8 mouse cellular contexts compared by ENCODE assay signal in genomic region chr16:20140772-20141531, GRCm38 (mm10). TPM values are rescaled to one million over a fixed set of nuclear protein-coding genes. Genes with fewer than 3 reads are reported as not detected.
DNase-seq lines count a peak whose midpoint lies in the region; ATAC-seq and TF ChIP-seq lines count a peak whose summit lies in the region.

Gene Yeats2 (plus strand): TSS chr16:20141063.

- TF ChIP-seq POLR2A in bone marrow, adult 2 months (IDR thresholded peaks at IDR 0.05; ENCODE audit: borderline replicate concordance, control insufficient read depth, low read depth, low read length): peak; percentile 48; the same call in 1 of the 2 replicates

- H3K27me3 ChIP-seq in embryonic facial prominence, embryonic 15.5 days: no peaks in the 10 kb centered on the region
- no peaks in the 10 kb centered on the region for H3K27me3 ChIP-seq in kidney, embryonic 14.5 days (ENCODE audit: control insufficient read depth, insufficient read depth, low read length)
- H3K27me3 ChIP-seq in limb, embryonic 15.5 days: no peaks in the 10 kb centered on the region

- peak within 1 kb of the TSS; percentile 91 for H3K9ac ChIP-seq in embryonic facial prominence, embryonic 15.5 days
- H3K9ac ChIP-seq in kidney, embryonic 14.5 days (ENCODE audit: low read depth, low read length): peak within 1 kb of the TSS; percentile 88
- H3K9ac ChIP-seq in limb, embryonic 15.5 days: peak within 1 kb of the TSS; percentile 82

- H3K4me3 ChIP-seq in bone marrow, adult 2 months (replicated peaks; ENCODE audit: control insufficient read depth, low read depth, low read length): peak within 1 kb of the TSS; percentile 95
- peak within 1 kb of the TSS; percentile 81 for H3K4me3 ChIP-seq in embryonic facial prominence, embryonic 15.5 days (replicated peaks)
- H3K4me3 ChIP-seq in kidney, embryonic 14.5 days (ENCODE audit: low read length): peak within 1 kb of the TSS; percentile 77
- H3K4me3 ChIP-seq in limb, embryonic 15.5 days: peak within 1 kb of the TSS; percentile 83

- no peak for TF ChIP-seq CTCF in bone marrow, adult 2 months (IDR thresholded peaks at IDR 0.05; ENCODE audit: control insufficient read depth, insufficient read depth, low read length)

- peaks cover 1% of the 10 kb centered on the region; the same call in 1 of the 2 replicates for H3K4me1 ChIP-seq in bone marrow, adult 2 months (ENCODE audit: control insufficient read depth, insufficient read depth, low read length)
- H3K4me1 ChIP-seq in embryonic facial prominence, embryonic 15.5 days: peaks cover 15% of the 10 kb centered on the region
- H3K4me1 ChIP-seq in kidney, embryonic 14.5 days (ENCODE audit: control insufficient read depth, insufficient read depth, low read length): peaks cover 13% of the 10 kb centered on the region; the same call in 1 of the 2 replicates
- H3K4me1 ChIP-seq in limb, embryonic 15.5 days: peaks cover 10% of the 10 kb centered on the region

- DNase-seq in 416B (ENCODE audit: low read depth): peak; percentile 77
- peak; percentile 83 to 86 for DNase-seq in heart, adult 9 months (ENCODE audit: low spot score in 2 of 2)
- DNase-seq in monocyte, adult 2 months (ENCODE audit: low read depth in 1 of 2, low spot score in 2 of 2): peak; percentile 33 to 66
- DNase-seq in spleen, postnatal 36 days (ENCODE audit: low spot score in 2 of 2): peak; percentile 80 to 82

- WGBS in bone marrow, adult 2 months: under 1% methylated on average over 92 of the region's 92 CpGs
- WGBS in embryonic facial prominence, embryonic 15.5 days: under 1% methylated on average over 86 of the region's 92 CpGs
- under 1% methylated on average over 84 of the region's 92 CpGs for WGBS in kidney, embryonic 14.5 days
- under 1% methylated on average over 92 of the region's 92 CpGs for WGBS in limb, embryonic 15.5 days

- peak within 1 kb of the TSS; percentile 59 for H3K4me2 ChIP-seq in embryonic facial prominence, embryonic 15.5 days (replicated peaks)
- peak within 1 kb of the TSS; percentile 58 for H3K4me2 ChIP-seq in kidney, embryonic 14.5 days (replicated peaks; ENCODE audit: low read depth, low read length)
- peak within 1 kb of the TSS; percentile 55 for H3K4me2 ChIP-seq in limb, embryonic 15.5 days

- no peaks in the 10 kb centered on the region for H3K9me3 ChIP-seq in embryonic facial prominence, embryonic 15.5 days (replicated peaks)
- H3K9me3 ChIP-seq in kidney, embryonic 14.5 days (ENCODE audit: control insufficient read depth, low read length): no peaks in the 10 kb centered on the region
- no peaks in the 10 kb centered on the region for H3K9me3 ChIP-seq in limb, embryonic 15.5 days

- no peaks in the 10 kb centered on the region for H3K36me3 ChIP-seq in embryonic facial prominence, embryonic 15.5 days
- H3K36me3 ChIP-seq in kidney, embryonic 14.5 days (ENCODE audit: control insufficient read depth, insufficient read depth, low read length): peaks cover 2% of the 10 kb centered on the region; the same call in 1 of the 2 replicates
- H3K36me3 ChIP-seq in limb, embryonic 15.5 days: peaks cover 5% of the 10 kb centered on the region; the same call in 1 of the 2 replicates

- peak; percentile 95 for ATAC-seq in embryonic facial prominence, embryonic 15.5 days (ENCODE audit: insufficient number of reproducible peaks, low FRiP score, low TSS enrichment, low read depth)
- peak; percentile 95 for ATAC-seq in kidney, embryonic 14.5 days (ENCODE audit: low FRiP score, low TSS enrichment)
- peak; percentile 90 for ATAC-seq in limb, embryonic 15.5 days (ENCODE audit: insufficient number of reproducible peaks, low FRiP score, low TSS enrichment, low read depth)

- peak within 1 kb of the TSS; percentile 73 for H3K27ac ChIP-seq in bone marrow, adult 2 months (ENCODE audit: control insufficient read depth, insufficient read depth, low read depth, low read length, poor library complexity)
- H3K27ac ChIP-seq in embryonic facial prominence, embryonic 15.5 days (replicated peaks): peak within 1 kb of the TSS; percentile 94
- H3K27ac ChIP-seq in kidney, embryonic 14.5 days (ENCODE audit: low read depth, low read length): peak within 1 kb of the TSS; percentile 87
- peak within 1 kb of the TSS; percentile 95 for H3K27ac ChIP-seq in limb, embryonic 15.5 days

RNA-seq across cellular contexts. Expression of gene Yeats2, which starts in this region (rescaled TPM):
- 8.0 and 17.7 TPM in 2 replicates for polyA plus RNA-seq in bone marrow, adult 2 months (2011; ENCODE audit: insufficient read depth, insufficient read length, low replicate concordance, missing spikeins)
- 28.6 and 30.4 TPM in 2 replicates for polyA plus RNA-seq in embryonic facial prominence, embryonic 15.5 days (2015; fragmentation: Nextera tagmentation; extraction: Ambion mirVana)
- 24.3 and 47.5 TPM in 2 replicates for polyA plus RNA-seq in kidney, embryonic 14.5 days (2014; fragmentation: Nextera tagmentation; extraction: Ambion mirVana)
- 24.7 and 26.5 TPM in 2 replicates for polyA plus RNA-seq in limb, embryonic 15.5 days (2015; fragmentation: Nextera tagmentation; extraction: Ambion mirVana)

Comparison
In these comparisons a context has a peak if more than half of its experiments do, and no peak if none do; other contexts are left out.
1. Peak in every context shown above with its lines: DNase-seq, ATAC-seq, H3K4me3 ChIP-seq and H3K27ac ChIP-seq.